Mouse (Mus musculus): ENCODE measurements at regions not wholly inside any gene's neighbourhood (a gene's known extent, or its start where the extent isn't known, plus 50 kb on each side); places are given as distances from the start of the nearest gene placed in this dataset.

GRCm38 (mm10) chr5:4689130-4689529 is 68.7 kb downstream of the Fzd1 start:
- TF ChIP-seq POLR2A (IDR thresholded peaks at IDR 0.05; ENCODE audit: borderline replicate concordance, extremely low read depth, insufficient read depth, insufficient read length, poor library complexity, severe bottlenecking): no peak
- no peak for TF ChIP-seq CTCF (IDR thresholded peaks at IDR 0.05; ENCODE audit: borderline replicate concordance, extremely low read depth, insufficient read depth, insufficient read length)
